10 mouse cellular contexts compared by ENCODE assay signal in the genomic region with DNA sequence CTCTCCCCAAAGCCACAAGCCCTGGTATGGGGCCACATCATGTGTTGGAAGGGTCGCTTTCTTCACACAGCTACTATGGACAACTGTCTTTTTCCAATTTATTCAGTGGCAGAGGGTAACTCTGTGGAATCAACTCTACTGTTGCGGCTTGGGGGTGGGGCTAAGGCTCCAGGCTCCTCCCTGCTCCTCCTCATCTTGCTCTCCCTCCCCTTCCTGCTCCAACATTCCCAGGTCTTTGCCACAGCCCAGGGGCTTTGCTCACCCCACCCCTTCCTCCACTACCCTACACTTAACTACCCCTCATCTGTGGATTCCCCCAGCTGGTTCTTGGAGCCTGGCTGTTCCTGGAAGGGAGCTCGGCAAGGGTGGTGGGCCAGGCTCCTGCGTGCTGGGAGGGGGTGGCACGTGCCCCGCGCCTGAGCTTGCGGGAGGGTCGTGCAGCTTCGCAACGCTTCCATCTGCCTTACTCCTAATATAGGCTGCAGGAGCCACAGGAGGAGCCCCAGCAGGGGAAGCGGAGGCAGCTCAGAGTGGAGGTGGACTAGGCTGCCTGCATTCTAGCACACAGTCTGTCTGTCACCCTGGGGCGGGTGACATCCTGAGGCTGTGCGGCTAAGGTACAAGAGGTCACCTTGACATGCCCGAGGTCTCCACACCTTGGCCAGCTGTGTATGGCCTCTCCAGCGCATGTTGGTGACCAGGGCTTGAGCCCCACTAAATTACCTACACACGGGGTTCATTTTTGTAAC.
A peak's percentile ranks its signal among the peaks of the same experiment; 100 is the strongest.
DNase-seq lines count a peak whose midpoint lies in the region; ATAC-seq and TF ChIP-seq lines count a peak whose summit lies in the region.
"Had no signal": no experiment of that assay in that cellular context is flagged by ENCODE, and none has a peak within 500 bp of the region (broad histone marks: within the 10 kb centered on the region; RNA-seq: fewer than 3 reads in every experiment).

No protein-coding gene starts in this region.

- ATAC-seq in heart, embryonic 11.5 days (replicated peaks; ENCODE audit: insufficient number of reproducible peaks, low FRiP score, low TSS enrichment) = no peak; the same call in 1 of the 2 replicates
- peak; percentile 58; the same call in 1 of the 2 replicates for ATAC-seq in liver, embryonic 16.5 days (ENCODE audit: low read depth)
- no peak for ATAC-seq in liver, postnatal 0 days
- ATAC-seq in stomach, embryonic 15.5 days (ENCODE audit: insufficient read depth, low FRiP score, low read depth) = no peak
- ATAC-seq in granulocyte monocyte progenitor cell, adult 5-6 weeks (replicated peaks; ENCODE audit: poor library complexity, severe bottlenecking) = no peak

- H3K4me3 ChIP-seq in heart, embryonic 11.5 days (ENCODE audit: low read depth, low read length) = no peak overlapping the region
- no peak overlapping the region for H3K4me3 ChIP-seq in liver, embryonic 16.5 days (ENCODE audit: low read depth, low read length)
- no peak overlapping the region for H3K4me3 ChIP-seq in liver, postnatal 0 days (ENCODE audit: low read depth, low read length)
- H3K4me3 ChIP-seq in stomach, embryonic 15.5 days (replicated peaks) = no peak overlapping the region
- H3K4me3 ChIP-seq: heart, embryonic 15.5 days had no signal

- no peak for TF ChIP-seq EP300 in liver, postnatal 0 days (IDR thresholded peaks at IDR 0.05; ENCODE audit: low read depth)

- peak overlapping the region; percentile 29 for H3K4me2 ChIP-seq in heart, embryonic 11.5 days
- H3K4me2 ChIP-seq in liver, embryonic 16.5 days (ENCODE audit: low read depth, low read length) = no peak overlapping the region
- no peak overlapping the region for H3K4me2 ChIP-seq in liver, postnatal 0 days (ENCODE audit: low read depth, low read length)
- peak overlapping the region; percentile 14; the same call in 1 of the 2 replicates for H3K4me2 ChIP-seq in stomach, embryonic 15.5 days
- H3K4me2 ChIP-seq: heart, embryonic 15.5 days had no signal

- no peak for TF ChIP-seq CTCF in liver, postnatal 0 days (IDR thresholded peaks at IDR 0.05; ENCODE audit: low read depth)

- peaks cover 9% of the 10 kb centered on the region for H3K4me1 ChIP-seq in heart, embryonic 11.5 days (ENCODE audit: control insufficient read depth, insufficient read depth, low read length)
- H3K4me1 ChIP-seq in liver, embryonic 16.5 days (ENCODE audit: control insufficient read depth, low read depth, low read length) = no peaks in the 10 kb centered on the region
- peaks cover 6% of the 10 kb centered on the region; the same call in 1 of the 2 replicates for H3K4me1 ChIP-seq in liver, postnatal 0 days (ENCODE audit: insufficient read depth)
- no peaks in the 10 kb centered on the region; the same call in 1 of the 2 replicates for H3K4me1 ChIP-seq in stomach, embryonic 15.5 days

- peaks cover 12% of the 10 kb centered on the region; the same call in 1 of the 2 replicates for H3K27me3 ChIP-seq in heart, embryonic 11.5 days (ENCODE audit: control insufficient read depth, insufficient read depth, low read length)
- no peaks in the 10 kb centered on the region for H3K27me3 ChIP-seq in liver, embryonic 16.5 days (ENCODE audit: control insufficient read depth, insufficient read depth, low read depth, low read length)
- H3K27me3 ChIP-seq in liver, postnatal 0 days (ENCODE audit: insufficient read depth, low read length) = no peaks in the 10 kb centered on the region
- no peaks in the 10 kb centered on the region for H3K27me3 ChIP-seq in stomach, embryonic 15.5 days (replicated peaks)

- 28% methylated on average over 17 of the region's 17 CpGs for WGBS in heart, embryonic 11.5 days (ENCODE audit: insufficient replicate concordance)
- WGBS in liver, embryonic 16.5 days (ENCODE audit: insufficient replicate concordance) = 40% methylated on average over 17 of the region's 17 CpGs
- WGBS in liver, postnatal 0 days (ENCODE audit: insufficient replicate concordance) = 41% methylated on average over 17 of the region's 17 CpGs
- WGBS in stomach, embryonic 15.5 days = 39% methylated on average over 17 of the region's 17 CpGs

- H3K9ac ChIP-seq in heart, embryonic 11.5 days (ENCODE audit: low read depth, low read length) = no peak overlapping the region
- no peak overlapping the region for H3K9ac ChIP-seq in liver, embryonic 16.5 days (ENCODE audit: low read depth, low read length)
- H3K9ac ChIP-seq in liver, postnatal 0 days (replicated peaks) = no peak overlapping the region
- H3K9ac ChIP-seq in stomach, embryonic 15.5 days = no peak overlapping the region
- H3K9ac ChIP-seq: heart, embryonic 15.5 days; liver, embryonic 14.5 days had no signal

- H3K36me3 ChIP-seq in heart, embryonic 11.5 days (ENCODE audit: control insufficient read depth, insufficient read depth, low read length) = no peaks in the 10 kb centered on the region
- no peaks in the 10 kb centered on the region for H3K36me3 ChIP-seq in liver, embryonic 16.5 days (ENCODE audit: control insufficient read depth, insufficient read depth)
- H3K36me3 ChIP-seq in liver, postnatal 0 days (replicated peaks; ENCODE audit: insufficient read depth, low read length) = no peaks in the 10 kb centered on the region
- H3K36me3 ChIP-seq in stomach, embryonic 15.5 days = no peaks in the 10 kb centered on the region
- H3K36me3 ChIP-seq: heart, embryonic 15.5 days had no signal

- no peak for DNase-seq in heart, postnatal 4 days
- DNase-seq in liver, postnatal 0 days = no peak
- peak; percentile 40 to 42 for DNase-seq in frontal cortex, postnatal 36 days (ENCODE audit: low spot score in 2 of 2)
- DNase-seq in adrenal gland, postnatal 25 days = no peak

- H3K9me3 ChIP-seq in heart, embryonic 11.5 days (replicated peaks; ENCODE audit: control insufficient read depth, low read length) = no peaks in the 10 kb centered on the region
- no peaks in the 10 kb centered on the region for H3K9me3 ChIP-seq in liver, embryonic 16.5 days (replicated peaks; ENCODE audit: control insufficient read depth, low read length)
- peaks cover 5% of the 10 kb centered on the region; the same call in 1 of the 2 replicates for H3K9me3 ChIP-seq in liver, postnatal 0 days (ENCODE audit: low read length)
- H3K9me3 ChIP-seq in stomach, embryonic 15.5 days = no peaks in the 10 kb centered on the region
- H3K9me3 ChIP-seq: heart, embryonic 15.5 days had no signal

- no peak overlapping the region for H3K27ac ChIP-seq in heart, embryonic 11.5 days (ENCODE audit: low read depth, low read length)
- no peak overlapping the region for H3K27ac ChIP-seq in liver, embryonic 16.5 days (ENCODE audit: low read length)
- no peak overlapping the region for H3K27ac ChIP-seq in liver, postnatal 0 days (ENCODE audit: low read depth)
- H3K27ac ChIP-seq in stomach, embryonic 15.5 days = no peak overlapping the region
- H3K27ac ChIP-seq: heart, embryonic 15.5 days; liver, embryonic 14.5 days had no signal

Comparison
In these comparisons a context has a peak if more than half of its experiments do, and no peak if none do; other contexts are left out.
1. H3K4me2 ChIP-seq: peak in heart, embryonic 11.5 days (single experiment) and stomach, embryonic 15.5 days (single experiment); none in liver, embryonic 16.5 days (single experiment) and liver, postnatal 0 days (single experiment).
2. DNase-seq: peak in frontal cortex, postnatal 36 days (2 of 2); none in heart, postnatal 4 days (single experiment), liver, postnatal 0 days (single experiment) and adrenal gland, postnatal 25 days (single experiment).